Mouse (Mus musculus) cerebellum, postnatal 10 days (tissue): ENCODE measurements around the gene Hsdl2.
"Not testable (repeated sequence)": the region's sequence is repeated elsewhere in the genome, so short reads cannot be mapped to it uniquely, and the experiment has no call there.

Experiments used
- DNase-seq, 2 experiments: peaks; one replicate each; pipeline ENCODE4 v3.0.0; 2021; ENCODE audit warnings: mixed read lengths in 2 of 2

The Hsdl2 gene

DNA sequence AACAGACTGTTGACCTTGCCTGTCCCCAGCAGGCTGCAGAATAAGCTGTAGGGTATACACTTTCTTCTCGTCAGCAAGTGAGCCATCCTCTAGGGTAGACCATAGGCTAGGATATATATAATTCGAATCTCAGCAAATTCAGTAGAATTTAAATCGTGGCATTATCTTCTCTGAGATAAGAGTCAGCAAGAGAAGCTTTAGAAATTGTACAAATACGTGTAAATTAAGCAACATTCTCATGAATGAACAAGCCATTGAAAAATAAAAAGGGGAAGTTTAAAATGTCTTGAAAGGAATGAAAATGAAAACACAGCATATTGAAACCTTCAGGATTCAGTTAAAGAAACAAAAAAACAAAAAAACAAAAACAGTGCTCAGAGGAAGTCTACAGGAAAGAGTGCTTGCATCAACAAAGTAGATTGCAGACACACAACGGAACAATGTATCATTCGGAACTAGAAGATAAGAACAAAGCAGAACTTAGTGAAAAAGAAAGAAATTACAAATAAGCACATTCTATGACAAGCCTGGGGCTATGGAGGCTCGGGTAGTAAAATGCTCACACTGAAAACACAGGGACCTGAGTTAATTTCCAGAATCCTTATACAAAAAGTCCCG lies 15.7 kb upstream of the Hsdl2 start:
- no peak for DNase-seq

GRCm38 (mm10) chr4:59567576-59568260 lies 13.6 kb upstream of the Hsdl2 start:
- no peak for DNase-seq

GRCm38 (mm10) chr4:59569538-59569937 lies 11.8 kb upstream of the Hsdl2 start:
- DNase-seq, result peak; percentile 85 to 91

DNA sequence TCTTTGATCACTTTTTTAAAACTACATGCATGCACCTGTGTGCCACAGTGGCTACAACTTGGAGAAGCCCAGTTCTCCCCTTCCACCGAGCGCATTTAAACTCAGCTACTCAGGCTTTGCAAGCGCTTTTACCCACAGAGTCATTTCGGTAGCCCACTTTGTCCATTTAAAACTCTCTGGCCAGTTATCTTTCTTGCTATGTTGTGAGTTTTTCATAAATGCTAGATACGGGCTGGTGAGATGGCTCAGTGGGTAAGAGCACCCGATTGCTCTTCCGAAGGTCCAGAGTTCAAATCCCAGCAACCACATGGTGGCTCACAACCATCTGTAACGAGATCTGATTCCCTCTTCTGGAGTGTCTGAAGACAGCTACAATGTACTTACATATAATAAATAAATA lies 10.8 kb upstream of the Hsdl2 start:
- not testable (repeated sequence) for DNase-seq

- DNase-seq, result no peak
These were observed 8.7 kb upstream of the Hsdl2 start for GRCm38 (mm10) chr4:59572521-59573118.

DNA sequence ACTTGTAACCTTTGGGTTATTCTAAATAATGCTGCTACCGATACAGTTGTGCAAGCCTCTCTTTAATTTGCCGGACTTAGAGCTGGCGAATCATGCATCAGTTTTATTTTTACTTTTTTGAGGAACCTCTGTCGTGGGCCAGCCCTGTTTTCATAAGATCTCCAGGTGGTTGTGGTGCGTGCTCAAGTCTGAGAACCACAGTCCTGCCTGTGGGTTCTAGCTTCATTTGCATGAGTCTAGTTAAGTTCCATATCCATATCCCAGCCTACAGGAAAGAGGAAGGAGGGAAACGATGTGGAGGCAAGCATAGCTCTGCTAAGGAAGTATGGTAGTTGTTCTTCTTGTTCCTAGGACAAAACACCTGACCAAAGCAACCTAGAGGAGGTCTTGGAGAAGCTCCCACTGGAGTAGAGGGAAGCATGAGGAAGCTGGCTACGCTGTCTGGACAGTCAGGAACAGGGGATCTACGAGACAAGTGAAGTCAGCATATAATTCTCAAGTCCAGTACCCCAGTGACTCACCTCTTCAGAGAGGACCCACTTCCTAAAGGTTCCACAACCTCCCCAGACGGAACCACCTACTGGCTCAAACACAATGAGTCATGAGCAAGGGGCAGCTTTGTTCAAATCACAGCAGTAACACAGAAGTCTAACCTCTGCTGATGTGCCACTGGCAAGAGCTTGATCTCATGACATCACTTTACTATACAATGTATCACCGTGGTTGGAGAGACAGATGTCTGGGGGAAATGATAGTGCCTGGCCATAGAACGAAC lies 6.0 kb upstream of the Hsdl2 start:
- no peak for DNase-seq

DNA sequence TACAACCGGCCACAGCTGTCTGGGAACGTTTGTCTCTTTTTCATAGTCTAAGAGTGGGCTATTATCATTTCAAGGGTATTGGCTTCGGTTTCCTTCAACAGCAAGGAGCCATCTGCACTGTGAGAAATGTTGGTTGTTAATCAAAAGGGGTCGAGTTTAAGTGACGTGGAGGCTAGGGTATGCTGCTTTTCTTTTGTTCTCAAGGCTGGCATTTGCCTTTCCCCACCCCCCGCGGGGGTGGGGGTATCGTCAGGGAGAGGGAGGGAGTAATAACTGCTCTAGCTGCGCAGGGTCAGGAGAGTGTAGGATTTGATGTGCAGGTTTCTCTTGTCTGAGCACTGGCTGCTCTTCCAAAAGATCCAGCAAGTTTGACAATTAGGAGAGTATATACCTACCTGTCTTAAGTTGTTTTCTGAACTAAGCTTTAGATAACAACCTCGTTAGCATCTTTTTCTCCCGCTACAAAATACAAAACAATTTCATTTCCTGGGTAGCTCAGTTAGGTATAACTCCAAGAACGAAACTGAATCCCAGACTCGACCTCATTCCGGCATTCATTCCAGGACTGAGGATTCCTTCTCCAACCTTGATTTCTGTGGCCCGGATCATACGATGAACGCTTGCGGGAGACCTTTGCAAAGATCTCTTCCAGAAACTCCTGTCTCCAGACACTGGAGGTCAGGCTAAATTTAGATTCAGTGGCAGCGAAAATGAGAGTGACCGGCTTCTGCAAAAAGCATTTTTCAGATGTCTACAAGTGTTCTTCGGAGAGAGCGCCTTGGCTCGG lies 675 bp upstream of the Hsdl2 start:
- DNase-seq, result peak; percentile 64 to 65

DNA sequence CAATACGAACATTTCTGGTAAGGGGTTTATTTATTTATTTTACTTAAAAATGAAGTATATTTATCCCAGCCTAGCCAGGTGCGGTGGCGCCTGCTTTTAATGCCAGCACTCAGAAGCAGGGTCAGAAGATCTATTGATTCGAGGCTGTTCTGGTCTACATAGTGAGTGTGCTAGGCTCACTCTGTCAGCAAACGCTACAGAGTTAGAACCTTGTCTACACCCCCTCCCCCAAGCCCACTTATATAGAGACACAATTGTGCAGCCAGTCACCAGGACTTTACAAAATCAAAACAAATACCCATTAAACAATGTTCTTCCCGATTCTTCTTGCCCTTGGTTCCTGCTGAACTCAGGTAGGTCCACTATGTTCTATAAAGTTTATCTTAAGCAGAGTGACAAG lies 823 bp downstream of the Hsdl2 start:
- peak; percentile 14 to 17 for DNase-seq

- DNase-seq, result peak; percentile 6 to 22
These were observed 3.7 kb downstream of the Hsdl2 start for GRCm38 (mm10) chr4:59585097-59585496.

- DNase-seq, result no peak
These were observed 6.0 kb downstream of the Hsdl2 start for GRCm38 (mm10) chr4:59587215-59587871.

GRCm38 (mm10) chr4:59587872-59588226 lies 6.5 kb downstream of the Hsdl2 start:
- no peak for DNase-seq

DNA sequence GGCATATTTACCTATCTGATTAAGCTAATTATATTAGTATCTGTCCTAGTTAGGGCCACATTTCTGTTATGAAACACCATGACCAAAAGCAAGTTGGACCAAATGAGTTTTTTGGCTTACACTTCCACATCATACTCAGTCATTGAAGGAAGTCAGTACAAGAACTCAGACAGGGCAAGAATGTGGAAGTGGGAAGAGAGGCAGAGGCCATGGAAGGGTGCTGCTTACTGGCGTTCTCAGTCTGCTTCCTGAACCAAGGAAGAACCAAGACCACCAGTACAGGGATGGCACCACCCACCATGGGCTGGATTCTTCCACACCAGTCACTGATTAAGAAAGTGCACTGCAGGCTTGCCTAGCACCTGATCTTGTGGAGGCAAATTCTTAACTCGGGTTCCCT lies 13.3 kb downstream of the Hsdl2 start:
- DNase-seq, result no peak

GRCm38 (mm10) chr4:59596556-59596955 lies 15.2 kb downstream of the Hsdl2 start:
- DNase-seq, result no peak

DNA sequence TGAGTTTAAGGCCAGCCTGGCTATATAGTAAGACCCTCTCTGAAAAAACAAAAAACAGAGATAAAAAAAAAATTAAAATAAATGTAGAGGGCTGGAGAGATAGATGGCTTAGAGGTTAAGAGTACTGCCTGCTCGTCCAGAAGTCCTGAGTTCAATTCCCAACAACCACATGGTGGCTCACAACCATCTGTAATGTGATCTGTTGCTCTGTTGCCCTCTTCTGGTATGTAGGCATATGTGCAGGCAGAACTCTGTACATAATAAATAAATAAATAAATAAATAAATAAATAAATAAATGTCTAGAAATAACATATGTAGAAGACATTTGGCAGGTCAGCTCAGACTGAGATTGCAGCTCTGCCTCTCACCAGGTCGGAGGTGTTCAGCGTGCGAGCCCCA lies 21.3 kb downstream of the Hsdl2 start:
- no peak for DNase-seq

DNA sequence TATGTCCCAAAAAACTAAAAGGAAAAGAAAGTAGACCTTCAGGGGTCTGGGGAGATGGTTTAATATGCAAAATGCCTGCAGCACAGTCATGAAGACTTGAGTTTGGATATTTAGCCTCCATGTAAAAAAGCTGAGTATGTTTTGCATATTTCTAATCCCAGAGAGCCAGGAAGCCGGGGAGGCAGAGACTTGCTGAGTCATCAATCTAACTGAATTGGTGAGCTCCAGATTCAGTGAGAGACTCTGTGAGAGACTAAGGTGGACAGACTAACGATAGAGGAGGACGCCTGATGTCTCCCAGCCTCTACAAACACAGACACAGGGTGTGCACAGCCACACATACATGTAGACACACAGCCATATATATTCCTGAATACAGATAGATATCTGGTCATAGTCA lies 23.5 kb downstream of the Hsdl2 start:
- no peak for DNase-seq

- no peak for DNase-seq
These were observed 24.1 kb downstream of the Hsdl2 start for GRCm38 (mm10) chr4:59605501-59605900.

- DNase-seq, result no peak
These were observed 29.0 kb downstream of the Hsdl2 start for GRCm38 (mm10) chr4:59610411-59610810.

DNA sequence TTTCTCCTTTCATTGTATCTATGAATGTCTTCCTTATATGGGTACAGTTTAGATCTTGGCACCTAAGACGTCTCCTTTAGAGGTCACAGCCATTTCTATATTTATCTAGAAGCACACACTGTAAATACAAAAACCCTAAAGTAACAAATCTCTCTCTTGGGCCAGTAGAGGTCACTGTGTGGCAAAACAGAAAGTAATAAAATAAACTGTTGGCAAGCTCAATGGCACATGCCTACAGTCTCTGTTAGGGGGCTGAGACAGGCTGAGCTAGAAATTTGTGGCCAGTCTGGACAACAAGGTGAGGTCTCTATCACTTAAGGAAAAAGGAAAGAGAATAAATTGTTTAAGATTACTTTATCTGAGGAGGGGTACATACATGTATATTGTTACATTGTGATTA lies 33.6 kb downstream of the Hsdl2 start:
- DNase-seq, result peak; percentile 27 to 47

- no peak for DNase-seq
These were observed 38.4 kb downstream of the Hsdl2 start for GRCm38 (mm10) chr4:59619611-59620245.

GRCm38 (mm10) chr4:59625676-59625997 lies 44.3 kb downstream of the Hsdl2 start:
- no peak for DNase-seq

GRCm38 (mm10) chr4:59625998-59626910 lies 44.9 kb downstream of the Hsdl2 start, which contains the start of gene E130308A19Rik:
Gene E130308A19Rik, plus strand, starts transcription at chr4:59626211.
- peak; percentile 85 to 90 for DNase-seq
